Mouse (Mus musculus): ENCODE results near the gene Fam160a2. TPM values are rescaled to one million over a fixed set of nuclear protein-coding genes. Genes with fewer than 3 reads are reported as not detected.
"Not testable (repeated sequence)": the region's sequence is repeated elsewhere in the genome, so short reads cannot be mapped to it uniquely, and the experiment has no call there.

The Fam160a2 gene
- polyA plus RNA-seq, 1 experiment from 2014 or later, result 13.7 TPM

DNA sequence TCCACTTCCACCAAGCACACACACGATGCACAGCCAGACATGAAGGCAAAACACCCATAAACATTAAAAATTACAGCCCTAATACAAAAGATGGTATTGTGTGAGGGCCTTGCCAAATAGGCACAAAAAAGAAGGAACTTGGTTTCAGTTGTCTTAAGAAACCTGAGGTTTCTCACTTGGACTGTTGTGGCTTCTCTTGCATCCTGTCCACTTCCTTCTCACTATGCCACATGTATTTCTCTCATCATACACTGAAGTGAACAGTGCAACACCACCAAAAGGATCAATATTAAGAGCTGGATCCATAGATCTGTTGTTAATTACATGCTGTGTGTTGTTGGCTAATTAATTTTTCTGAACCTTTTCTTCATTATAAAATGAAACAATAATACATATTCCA, 26.9 kb downstream of the Fam160a2 start:
- H3K27ac ChIP-seq (ENCODE audit: low read length), result no peak overlapping the region
- peaks cover 4% of the 10 kb centered on the region; the same call in 1 of the 2 replicates for H3K4me1 ChIP-seq (ENCODE audit: control insufficient read depth, low read depth, low read length)
- 0 out of 2 replicates have a peak, but pooled peaks have one; percentile 22 for ATAC-seq (ENCODE audit: low read depth)
- no peaks in the 10 kb centered on the region for H3K27me3 ChIP-seq (ENCODE audit: control insufficient read depth, insufficient read depth, low read depth, low read length)
- no peak overlapping the region for H3K4me2 ChIP-seq (ENCODE audit: low read depth, low read length)
- H3K9me3 ChIP-seq (replicated peaks; ENCODE audit: control insufficient read depth, low read length), result no peaks in the 10 kb centered on the region
- no peak overlapping the region for H3K4me3 ChIP-seq (ENCODE audit: low read depth, low read length)
- H3K9ac ChIP-seq (ENCODE audit: low read depth, low read length), result no peak overlapping the region
- 18% methylated on average over 1 of the region's 1 CpGs for WGBS (ENCODE audit: insufficient replicate concordance)
- H3K36me3 ChIP-seq (ENCODE audit: control insufficient read depth, insufficient read depth), result 0 out of 2 replicates have a peak, but pooled peaks cover 6% of the 10 kb centered on the region

GRCm38 (mm10) chr7:105368521-105368920, 31.3 kb downstream of the Fam160a2 start:
- H3K9ac ChIP-seq (ENCODE audit: low read depth, low read length), result no peak overlapping the region
- H3K4me3 ChIP-seq (ENCODE audit: low read depth, low read length), result no peak overlapping the region
- 0 out of 2 replicates have a peak, but pooled peaks cover 3% of the 10 kb centered on the region for H3K36me3 ChIP-seq (ENCODE audit: control insufficient read depth, insufficient read depth)
- no peak overlapping the region for H3K4me2 ChIP-seq (ENCODE audit: low read depth, low read length)
- 61% methylated on average over 4 of the region's 4 CpGs for WGBS (ENCODE audit: insufficient replicate concordance)
- no peaks in the 10 kb centered on the region for H3K27me3 ChIP-seq (ENCODE audit: control insufficient read depth, insufficient read depth, low read depth, low read length)
- ATAC-seq (ENCODE audit: low read depth), result no peak
- peaks cover 2% of the 10 kb centered on the region; the same call in 1 of the 2 replicates for H3K4me1 ChIP-seq (ENCODE audit: control insufficient read depth, low read depth, low read length)
- H3K27ac ChIP-seq (ENCODE audit: low read length), result no peak overlapping the region
- no peaks in the 10 kb centered on the region for H3K9me3 ChIP-seq (replicated peaks; ENCODE audit: control insufficient read depth, low read length)

DNA sequence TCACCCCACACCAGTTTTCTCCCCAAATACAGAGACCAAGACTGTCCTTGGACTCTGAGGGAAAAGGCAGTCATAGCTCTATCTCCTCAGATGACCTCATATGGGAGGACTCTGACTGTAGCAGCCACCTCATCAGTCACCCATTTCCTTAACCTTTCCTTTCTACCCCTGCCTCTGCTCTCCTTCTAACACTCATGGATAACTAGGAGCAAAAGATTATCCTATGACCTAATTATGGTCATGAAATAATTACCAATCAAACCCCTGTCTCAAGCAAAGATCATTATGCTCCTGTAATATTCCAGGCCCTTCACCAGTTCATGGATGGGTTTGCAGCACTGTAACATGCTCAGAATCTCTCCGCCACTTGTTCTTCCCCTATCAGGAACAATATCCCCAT, 31.9 kb downstream of the Fam160a2 start, which contains the start of gene Olfr692:
Gene Olfr692, plus strand, starts transcription at position 301 of the 400 bp plus-strand sequence.
- no peak for ATAC-seq (ENCODE audit: low read depth)
- WGBS (ENCODE audit: insufficient replicate concordance), result 50% methylated on average over 1 of the region's 1 CpGs
- Histone ChIP-seq H3K27me3 (ENCODE audit: control insufficient read depth, insufficient read depth, low read depth, low read length) (no peaks in the 10 kb centered on the region), H3K4me1 (ENCODE audit: control insufficient read depth, low read depth, low read length) (no peaks in the 10 kb centered on the region), H3K27ac (ENCODE audit: low read length) (no peak within 1 kb of the TSS), H3K9me3 (replicated peaks; ENCODE audit: control insufficient read depth, low read length) (no peaks in the 10 kb centered on the region), H3K4me2 (ENCODE audit: low read depth, low read length) (no peak within 1 kb of the TSS), H3K9ac (ENCODE audit: low read depth, low read length) (no peak within 1 kb of the TSS), H3K36me3 (ENCODE audit: control insufficient read depth, insufficient read depth) (0 out of 2 replicates have a peak, but pooled peaks cover 3% of the 10 kb centered on the region), H3K4me3 (ENCODE audit: low read depth, low read length) (no peak within 1 kb of the TSS)

DNA sequence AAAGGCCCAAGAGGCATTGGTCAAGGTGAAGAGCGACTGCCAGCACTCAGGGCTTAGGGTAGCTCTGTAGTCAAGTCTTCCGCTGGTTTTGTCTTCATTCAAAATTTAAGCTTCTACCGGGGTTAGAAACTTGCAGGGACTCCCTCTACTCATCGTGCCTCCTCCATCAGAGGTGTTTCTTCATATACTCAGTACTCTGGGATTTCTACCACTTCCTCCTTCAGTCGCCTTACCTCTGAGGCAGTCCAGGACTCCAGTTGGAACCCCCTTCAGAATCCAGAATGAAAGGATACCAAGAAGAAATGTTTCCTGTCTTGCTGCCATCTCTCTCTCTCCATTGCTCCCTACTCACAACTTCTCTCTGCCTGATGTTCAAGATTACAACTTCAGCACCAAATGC, 32.6 kb downstream of the Fam160a2 start:
- H3K27me3 ChIP-seq (ENCODE audit: control insufficient read depth, insufficient read depth, low read depth, low read length), result no peaks in the 10 kb centered on the region
- no peaks in the 10 kb centered on the region for H3K9me3 ChIP-seq (replicated peaks; ENCODE audit: control insufficient read depth, low read length)
- no peaks in the 10 kb centered on the region for H3K4me1 ChIP-seq (ENCODE audit: control insufficient read depth, low read depth, low read length)
- no peak overlapping the region for H3K27ac ChIP-seq (ENCODE audit: low read length)
- 61% methylated on average over 5 of the region's 5 CpGs for WGBS (ENCODE audit: insufficient replicate concordance)
- H3K36me3 ChIP-seq (ENCODE audit: control insufficient read depth, insufficient read depth), result 0 out of 2 replicates have a peak, but pooled peaks cover 3% of the 10 kb centered on the region
- no peak overlapping the region for H3K4me2 ChIP-seq (ENCODE audit: low read depth, low read length)
- ATAC-seq (ENCODE audit: low read depth), result no peak
- no peak overlapping the region for H3K9ac ChIP-seq (ENCODE audit: low read depth, low read length)
- no peak overlapping the region for H3K4me3 ChIP-seq (ENCODE audit: low read depth, low read length)

DNA sequence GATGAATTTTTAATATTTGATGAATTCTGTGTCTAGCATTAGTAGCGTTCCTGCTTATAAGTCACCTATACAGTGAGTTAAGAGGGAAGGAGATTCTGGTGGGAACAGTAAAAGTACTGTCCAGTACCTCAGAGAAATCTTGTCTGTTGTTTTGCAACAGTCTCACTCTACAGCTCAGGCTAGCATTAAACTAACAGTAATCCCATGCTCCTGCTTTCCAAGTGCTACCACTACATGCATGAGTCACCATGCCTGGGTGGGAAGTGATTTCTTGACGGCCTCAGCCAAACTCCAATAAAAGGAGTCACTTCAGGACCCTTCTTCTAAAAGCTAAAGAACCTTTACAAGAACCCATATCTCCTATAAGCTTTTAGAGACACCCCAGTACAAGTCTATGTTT, 38.1 kb downstream of the Fam160a2 start:
- Histone ChIP-seq H3K9ac (ENCODE audit: low read depth, low read length) (no peak overlapping the region), H3K9me3 (replicated peaks; ENCODE audit: control insufficient read depth, low read length) (no peaks in the 10 kb centered on the region), H3K4me2 (ENCODE audit: low read depth, low read length) (no peak overlapping the region), H3K27me3 (ENCODE audit: control insufficient read depth, insufficient read depth, low read depth, low read length) (no peaks in the 10 kb centered on the region), H3K36me3 (ENCODE audit: control insufficient read depth, insufficient read depth) (no peaks in the 10 kb centered on the region), H3K27ac (ENCODE audit: low read length) (no peak overlapping the region), H3K4me3 (ENCODE audit: low read depth, low read length) (no peak overlapping the region), H3K4me1 (ENCODE audit: control insufficient read depth, low read depth, low read length) (no peaks in the 10 kb centered on the region)
- ATAC-seq (ENCODE audit: low read depth), result no peak
- WGBS (ENCODE audit: insufficient replicate concordance), result 59% methylated on average over 2 of the region's 2 CpGs

DNA sequence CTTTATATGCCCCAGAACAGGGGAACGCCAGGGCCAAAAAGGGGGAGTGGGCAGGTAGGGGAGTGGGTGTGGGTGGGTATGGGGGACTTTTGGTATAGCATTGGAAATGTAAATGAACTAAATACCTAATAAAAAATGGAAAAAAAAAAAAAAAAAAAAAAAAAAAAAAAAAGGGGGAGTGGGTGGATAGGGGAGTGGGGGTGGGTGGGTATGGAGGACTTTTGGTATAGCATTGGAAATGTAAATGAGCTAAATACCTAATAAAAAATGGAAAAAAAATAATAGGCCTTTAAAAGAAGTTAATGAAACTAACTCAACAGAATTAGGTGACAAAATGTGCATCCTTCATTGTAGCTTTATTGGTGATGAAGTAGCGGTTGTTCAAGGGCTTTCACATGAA, 43.4 kb downstream of the Fam160a2 start:
- H3K9me3 ChIP-seq (replicated peaks; ENCODE audit: control insufficient read depth, low read length); H3K27me3 ChIP-seq (ENCODE audit: control insufficient read depth, insufficient read depth, low read depth, low read length); H3K4me1 ChIP-seq (ENCODE audit: control insufficient read depth, low read depth, low read length); ATAC-seq (ENCODE audit: low read depth); H3K4me3 ChIP-seq (ENCODE audit: low read depth, low read length); H3K36me3 ChIP-seq (ENCODE audit: control insufficient read depth, insufficient read depth); H3K9ac ChIP-seq (ENCODE audit: low read depth, low read length); H3K4me2 ChIP-seq (ENCODE audit: low read depth, low read length); H3K27ac ChIP-seq (ENCODE audit: low read length): not testable (repeated sequence)
- 76% methylated on average over 1 of the region's 2 CpGs for WGBS (ENCODE audit: insufficient replicate concordance)

- H3K9me3 ChIP-seq (replicated peaks; ENCODE audit: control insufficient read depth, low read length); ATAC-seq (ENCODE audit: low read depth); H3K4me1 ChIP-seq (ENCODE audit: control insufficient read depth, low read depth, low read length); H3K36me3 ChIP-seq (ENCODE audit: control insufficient read depth, insufficient read depth); H3K4me3 ChIP-seq (ENCODE audit: low read depth, low read length); H3K4me2 ChIP-seq (ENCODE audit: low read depth, low read length); H3K27ac ChIP-seq (ENCODE audit: low read length); H3K27me3 ChIP-seq (ENCODE audit: control insufficient read depth, insufficient read depth, low read depth, low read length); H3K9ac ChIP-seq (ENCODE audit: low read depth, low read length): not testable (repeated sequence)
- WGBS (ENCODE audit: insufficient replicate concordance), result no CpG with 5 or more reads among the region's 5 CpGs
These were observed 43.8 kb downstream of the Fam160a2 start for GRCm38 (mm10) chr7:105356064-105356463.

DNA sequence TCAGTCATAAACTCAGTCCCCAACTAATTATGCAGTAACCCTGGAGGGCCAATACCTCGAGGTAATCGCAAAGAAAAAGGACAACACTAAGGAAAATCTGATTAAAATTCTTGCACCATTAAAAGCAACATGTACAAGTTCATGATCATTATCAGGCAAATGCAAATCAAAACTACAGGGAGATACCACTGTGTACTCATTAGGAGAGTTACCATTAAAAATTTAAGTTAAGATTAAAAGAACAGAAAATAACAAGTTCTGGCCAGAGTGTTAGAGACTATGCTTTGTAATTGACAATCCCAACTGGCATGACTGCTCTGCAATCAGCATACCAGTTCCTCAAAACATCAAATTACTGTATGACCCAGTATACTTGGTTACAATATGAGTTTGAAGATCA, 57.1 kb downstream of the Fam160a2 start:
- ATAC-seq (ENCODE audit: low read depth), result no peak
- no peaks in the 10 kb centered on the region for H3K36me3 ChIP-seq (ENCODE audit: control insufficient read depth, insufficient read depth)
- no peak overlapping the region for H3K4me2 ChIP-seq (ENCODE audit: low read depth, low read length)
- WGBS (ENCODE audit: insufficient replicate concordance), result 56% methylated on average over 2 of the region's 2 CpGs
- H3K9me3 ChIP-seq (replicated peaks; ENCODE audit: control insufficient read depth, low read length), result no peaks in the 10 kb centered on the region
- H3K4me1 ChIP-seq (ENCODE audit: control insufficient read depth, low read depth, low read length), result no peaks in the 10 kb centered on the region
- H3K4me3 ChIP-seq (ENCODE audit: low read depth, low read length), result no peak overlapping the region
- no peak overlapping the region for H3K27ac ChIP-seq (ENCODE audit: low read length)
- H3K27me3 ChIP-seq (ENCODE audit: control insufficient read depth, insufficient read depth, low read depth, low read length), result no peaks in the 10 kb centered on the region
- no peak overlapping the region for H3K9ac ChIP-seq (ENCODE audit: low read depth, low read length)

DNA sequence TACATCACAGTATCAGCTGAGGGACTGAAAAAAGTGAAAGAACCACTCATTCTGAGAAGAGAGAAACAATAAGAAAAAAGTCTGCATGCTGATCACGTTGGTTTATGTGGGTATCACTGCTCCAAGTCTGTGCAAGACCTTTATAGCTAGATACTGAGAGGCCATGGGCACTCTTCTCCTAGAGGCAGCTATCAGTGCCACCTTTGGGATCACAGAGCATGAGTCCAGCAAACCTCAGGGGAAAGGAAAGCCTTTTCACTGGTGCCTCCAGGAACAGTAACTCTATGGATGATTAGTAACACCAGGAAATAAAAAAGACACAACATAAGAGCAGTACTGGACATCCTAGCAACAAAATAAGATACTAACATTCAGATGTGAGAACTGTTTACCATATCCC, 57.7 kb downstream of the Fam160a2 start, which contains the start of gene Olfr691:
Gene Olfr691, minus strand, starts transcription at position 101 of the 400 bp plus-strand sequence.
- no peak for ATAC-seq (ENCODE audit: low read depth)
- no peak within 1 kb of the TSS for H3K4me2 ChIP-seq (ENCODE audit: low read depth, low read length)

More for the DNA sequence above, 57.7 kb downstream of the Fam160a2 start, which contains the start of gene Olfr691:
- Histone ChIP-seq H3K9me3 (replicated peaks; ENCODE audit: control insufficient read depth, low read length) (no peaks in the 10 kb centered on the region), H3K27ac (ENCODE audit: low read length) (no peak within 1 kb of the TSS), H3K9ac (ENCODE audit: low read depth, low read length) (no peak within 1 kb of the TSS), H3K27me3 (ENCODE audit: control insufficient read depth, insufficient read depth, low read depth, low read length) (no peaks in the 10 kb centered on the region), H3K36me3 (ENCODE audit: control insufficient read depth, insufficient read depth) (no peaks in the 10 kb centered on the region), H3K4me3 (ENCODE audit: low read depth, low read length) (no peak within 1 kb of the TSS), H3K4me1 (ENCODE audit: control insufficient read depth, low read depth, low read length) (no peaks in the 10 kb centered on the region)
- WGBS (ENCODE audit: insufficient replicate concordance), result 20% methylated on average over 1 of the region's 1 CpGs
